Mouse (Mus musculus): ENCODE data around the gene Rabep2. TPM values are rescaled to one million over a fixed set of nuclear protein-coding genes. Genes with fewer than 3 reads are reported as not detected.

The Rabep2 gene
- polyA plus RNA-seq, 1 experiment from 2014 or later = 27.6 TPM

Other genes with a start within 250 kb of the Rabep2 start
- gene Xpo6, start 228.3 kb upstream of the Rabep2 start, polyA plus RNA-seq (2014; fragmentation: Nextera tagmentation; extraction: Ambion mirVana) = 67.7 and 68.7 TPM in 2 replicates
- gene Sbk1, start 156.1 kb upstream of the Rabep2 start, polyA plus RNA-seq (2014; fragmentation: Nextera tagmentation; extraction: Ambion mirVana) = 33.8 and 34.2 TPM in 2 replicates
- 1.1 and 1.9 TPM in 2 replicates for gene Lat, start 59.2 kb upstream of the Rabep2 start, polyA plus RNA-seq (2014; fragmentation: Nextera tagmentation; extraction: Ambion mirVana)
- gene Spns1, start 51.3 kb upstream of the Rabep2 start, polyA plus RNA-seq (2014; fragmentation: Nextera tagmentation; extraction: Ambion mirVana) = 44.4 and 45.9 TPM in 2 replicates
- gene Nfatc2ip, start 32.0 kb upstream of the Rabep2 start, polyA plus RNA-seq (2014; fragmentation: Nextera tagmentation; extraction: Ambion mirVana) = 2.3 and 2.6 TPM in 2 replicates
- gene Cd19, start 13.9 kb upstream of the Rabep2 start, polyA plus RNA-seq (2014; fragmentation: Nextera tagmentation; extraction: Ambion mirVana) = not detected in 2 replicates
- gene Atp2a1, start 34.3 kb downstream of the Rabep2 start, polyA plus RNA-seq (2014; fragmentation: Nextera tagmentation; extraction: Ambion mirVana) = 0.16 TPM in 1 of 2 replicates, not detected in the other
- 40.9 and 41.4 TPM in 2 replicates for gene Sh2b1, start 46.7 kb downstream of the Rabep2 start, polyA plus RNA-seq (2014; fragmentation: Nextera tagmentation; extraction: Ambion mirVana)
- gene Tufm, start 58.6 kb downstream of the Rabep2 start, polyA plus RNA-seq (2014; fragmentation: Nextera tagmentation; extraction: Ambion mirVana) = 188 and 192 TPM in 2 replicates
- 44.4 and 50.7 TPM in 2 replicates for gene Atxn2l, start 74.7 kb downstream of the Rabep2 start, polyA plus RNA-seq (2014; fragmentation: Nextera tagmentation; extraction: Ambion mirVana)
- 184 and 188 TPM in 2 replicates for gene Eif3c, start 137.7 kb downstream of the Rabep2 start, polyA plus RNA-seq (2014; fragmentation: Nextera tagmentation; extraction: Ambion mirVana)
- 0.60 and 1.1 TPM in 2 replicates for gene Apobr, start 156.2 kb downstream of the Rabep2 start, polyA plus RNA-seq (2014; fragmentation: Nextera tagmentation; extraction: Ambion mirVana)
- gene Cln3, start 157.1 kb downstream of the Rabep2 start, polyA plus RNA-seq (2014; fragmentation: Nextera tagmentation; extraction: Ambion mirVana) = 24.3 and 30.3 TPM in 2 replicates
- not detected in 2 replicates for gene Il27, start 166.2 kb downstream of the Rabep2 start, polyA plus RNA-seq (2014; fragmentation: Nextera tagmentation; extraction: Ambion mirVana)
- 6.6 and 27.3 TPM in 2 replicates for gene Nupr1, start 202.1 kb downstream of the Rabep2 start, polyA plus RNA-seq (2014; fragmentation: Nextera tagmentation; extraction: Ambion mirVana)
- 53.4 and 64.5 TPM in 2 replicates for gene Sgf29, start 220.6 kb downstream of the Rabep2 start, polyA plus RNA-seq (2014; fragmentation: Nextera tagmentation; extraction: Ambion mirVana)
- gene Sult1a1, start 247.7 kb downstream of the Rabep2 start, polyA plus RNA-seq (2014; fragmentation: Nextera tagmentation; extraction: Ambion mirVana) = 3.5 and 3.8 TPM in 2 replicates